Mouse (Mus musculus) layer of hippocampus, postnatal 14 days (tissue): ENCODE data around the gene Ostm1. TPM values are rescaled to one million over a fixed set of nuclear protein-coding genes. Genes with fewer than 3 reads are reported as not detected.

Source experiments
- DNase-seq, 2 experiments: peaks; one replicate each; pipeline ENCODE4 v3.0.0; 2021 to 2022; ENCODE audit warnings: low spot score in 2 of 2, mixed read lengths in 1 of 2
- total RNA-seq, 2 experiments: library from RNA; stranded (reverse); gene quantifications; 2 replicates each; pipeline ENCODE4 v1.2.3; 2021

Gene Ostm1
- total RNA-seq, 2 experiments from 2014 or later = 51.9 to 52.0 TPM

DNA sequence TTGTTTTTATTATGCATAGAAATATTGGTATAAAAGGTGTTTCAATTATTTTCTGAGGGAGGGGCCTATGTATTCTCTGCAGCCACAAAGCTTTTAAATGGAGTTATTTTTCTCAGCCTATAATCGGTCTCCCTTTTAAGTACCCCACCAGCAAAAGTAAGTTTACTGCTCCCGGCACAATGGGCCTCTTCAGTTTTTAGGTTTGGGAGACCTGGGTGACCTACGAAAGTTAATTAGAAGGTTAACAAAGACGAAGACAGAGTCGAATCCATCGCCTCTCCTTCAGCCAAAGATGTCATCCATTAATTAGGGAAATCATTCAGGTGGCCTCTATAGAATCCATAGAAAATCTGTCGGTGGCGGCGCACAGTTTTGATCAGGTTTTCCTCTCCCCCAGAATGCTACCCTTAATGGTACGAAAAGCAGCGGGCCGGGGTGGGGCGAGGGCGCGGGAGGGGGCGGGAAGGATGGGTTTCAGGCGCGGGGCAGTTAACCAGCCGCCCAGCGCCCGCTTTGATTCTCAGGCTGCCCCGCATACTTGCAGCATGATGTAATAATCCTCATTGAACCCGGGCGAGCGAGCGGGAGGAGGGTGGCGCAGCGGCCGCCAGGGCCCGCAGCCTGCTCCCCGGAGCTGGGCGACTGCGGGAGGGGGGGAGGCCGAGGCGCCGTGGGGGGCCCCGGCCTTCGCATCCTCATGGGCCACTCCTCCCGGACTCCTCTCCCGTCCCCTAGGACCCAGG is 30.2 kb downstream of the Ostm1 start:
- DNase-seq = no peak

DNA sequence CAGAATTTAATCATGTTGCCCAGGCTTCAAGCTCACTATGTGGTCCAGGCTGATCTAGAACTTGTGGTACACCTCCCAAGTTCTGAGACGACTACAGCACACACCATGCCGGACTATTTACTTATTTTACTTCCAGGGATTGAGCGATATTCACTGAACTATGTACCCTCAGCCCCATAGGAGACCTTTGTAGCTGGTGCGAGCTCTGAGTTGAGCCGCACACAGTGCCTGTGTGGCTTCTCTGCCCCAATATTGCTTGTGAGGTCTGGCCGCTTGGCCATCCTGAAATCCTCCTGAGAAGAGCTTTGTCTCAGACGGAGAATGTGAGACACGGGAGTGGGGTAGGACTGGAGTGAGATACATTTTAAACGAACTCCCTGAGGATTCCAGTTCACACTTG is 31.1 kb downstream of the Ostm1 start:
- no peak for DNase-seq

DNA sequence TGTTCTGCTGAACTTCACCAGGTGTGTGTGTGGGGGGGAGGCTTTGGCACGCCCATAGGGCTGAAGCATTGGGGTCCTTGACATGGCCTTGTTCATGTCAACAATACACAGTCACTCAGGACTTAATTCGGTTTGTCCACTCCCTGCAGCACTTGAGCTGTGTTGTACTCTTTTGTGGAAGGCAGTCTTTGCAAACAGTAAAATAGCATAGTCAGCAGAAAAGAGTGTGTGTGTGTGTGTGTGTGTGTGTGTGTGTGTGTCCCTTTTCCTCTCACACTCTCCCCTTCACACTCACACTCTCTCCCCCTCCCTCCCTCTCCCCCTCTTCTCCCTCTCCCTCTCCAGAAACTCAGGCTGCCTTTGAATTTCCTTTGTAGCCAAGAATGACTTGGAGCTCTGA is 34.7 kb downstream of the Ostm1 start:
- DNase-seq = no peak

DNA sequence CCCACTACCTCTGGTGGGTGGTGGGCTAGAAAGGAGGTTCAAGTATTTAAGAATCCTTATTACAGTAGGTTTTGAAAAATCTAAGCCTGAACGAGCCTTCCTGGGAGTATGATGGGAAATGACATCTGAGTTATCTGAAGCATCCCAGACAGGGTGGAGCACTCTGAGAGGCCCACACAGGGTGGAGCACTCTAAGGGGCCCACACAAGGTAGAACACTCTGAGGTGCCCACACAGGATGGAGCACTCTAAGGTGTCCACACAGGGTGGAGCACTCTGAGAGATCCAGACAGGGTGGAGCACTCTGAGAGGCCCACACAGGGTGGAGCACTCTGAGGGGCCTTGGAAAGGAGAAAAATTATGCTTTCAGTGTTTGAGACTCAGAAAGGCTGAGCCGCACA is 42.3 kb downstream of the Ostm1 start:
- no peak for DNase-seq

DNA sequence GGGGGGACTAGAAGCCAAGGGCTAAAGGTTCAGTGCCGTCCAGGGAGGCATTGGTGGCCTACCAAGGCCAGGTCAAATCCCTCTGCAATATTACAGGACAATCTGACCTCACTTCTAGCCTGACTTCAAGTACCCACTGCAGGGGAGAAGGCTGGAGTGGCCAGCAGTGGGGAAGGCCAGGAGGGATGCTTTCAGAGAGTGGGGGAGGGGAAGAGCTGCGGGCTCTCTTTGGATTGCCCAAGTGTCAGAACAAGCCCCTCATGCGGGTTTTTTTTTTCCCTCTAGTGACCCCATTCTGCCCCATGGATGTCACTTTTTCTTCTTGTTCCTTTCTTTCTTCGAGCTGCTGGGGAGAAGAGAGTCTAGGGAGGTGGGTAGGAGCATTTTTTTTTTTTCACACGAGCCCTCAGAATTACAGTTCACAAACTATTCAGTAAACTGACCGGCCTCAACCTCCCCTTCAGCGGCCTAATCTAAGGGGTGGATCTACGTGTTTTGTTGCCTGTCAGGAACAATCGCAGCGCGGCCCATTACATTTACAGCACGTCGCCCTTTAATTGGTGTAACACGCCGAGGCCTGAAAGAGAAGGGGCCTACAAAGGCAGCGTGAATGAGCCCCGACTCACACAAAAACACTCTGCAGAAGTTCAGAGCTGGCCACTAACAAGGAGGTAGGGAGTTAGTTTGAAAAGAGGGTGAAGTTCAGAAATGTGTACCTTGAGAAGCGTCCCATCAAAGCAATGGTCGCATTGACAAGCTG is 47.2 kb downstream of the Ostm1 start:
- DNase-seq = no peak

DNA sequence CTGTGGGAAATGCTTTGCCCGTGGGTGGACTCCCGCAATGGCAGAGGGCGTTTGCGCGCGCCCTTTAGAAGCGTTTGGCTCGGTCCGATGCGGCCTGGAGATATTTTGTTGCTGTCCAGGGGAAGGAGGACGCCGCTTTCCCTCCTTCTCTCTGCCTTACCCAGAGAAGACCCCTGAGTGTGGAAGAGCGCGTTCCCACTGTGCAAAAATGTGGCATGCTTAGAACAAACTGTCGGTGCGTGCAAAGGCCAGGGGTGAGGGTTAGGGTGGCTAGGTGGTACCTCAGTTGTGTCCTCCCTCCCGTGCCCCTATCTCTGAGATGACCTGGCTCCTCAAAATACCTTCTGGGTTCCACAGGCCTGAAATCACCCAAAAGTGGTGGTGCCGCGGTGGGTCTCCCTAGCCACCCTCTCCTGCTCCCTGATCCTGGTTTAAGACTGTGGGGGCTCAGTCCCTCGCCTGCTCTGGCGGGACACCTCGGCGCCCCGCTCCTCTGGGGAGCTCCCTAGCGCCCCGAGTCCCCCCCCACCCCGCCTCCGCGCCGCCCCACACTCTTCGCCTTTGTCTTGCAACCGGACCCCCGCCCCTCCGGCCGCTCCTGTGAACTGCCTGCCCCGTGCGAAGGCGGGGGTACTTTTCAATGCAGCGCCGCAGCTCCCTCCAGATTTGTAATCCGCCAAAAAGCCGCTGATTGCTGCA is 48.3 kb downstream of the Ostm1 start:
- DNase-seq = no peak

DNA sequence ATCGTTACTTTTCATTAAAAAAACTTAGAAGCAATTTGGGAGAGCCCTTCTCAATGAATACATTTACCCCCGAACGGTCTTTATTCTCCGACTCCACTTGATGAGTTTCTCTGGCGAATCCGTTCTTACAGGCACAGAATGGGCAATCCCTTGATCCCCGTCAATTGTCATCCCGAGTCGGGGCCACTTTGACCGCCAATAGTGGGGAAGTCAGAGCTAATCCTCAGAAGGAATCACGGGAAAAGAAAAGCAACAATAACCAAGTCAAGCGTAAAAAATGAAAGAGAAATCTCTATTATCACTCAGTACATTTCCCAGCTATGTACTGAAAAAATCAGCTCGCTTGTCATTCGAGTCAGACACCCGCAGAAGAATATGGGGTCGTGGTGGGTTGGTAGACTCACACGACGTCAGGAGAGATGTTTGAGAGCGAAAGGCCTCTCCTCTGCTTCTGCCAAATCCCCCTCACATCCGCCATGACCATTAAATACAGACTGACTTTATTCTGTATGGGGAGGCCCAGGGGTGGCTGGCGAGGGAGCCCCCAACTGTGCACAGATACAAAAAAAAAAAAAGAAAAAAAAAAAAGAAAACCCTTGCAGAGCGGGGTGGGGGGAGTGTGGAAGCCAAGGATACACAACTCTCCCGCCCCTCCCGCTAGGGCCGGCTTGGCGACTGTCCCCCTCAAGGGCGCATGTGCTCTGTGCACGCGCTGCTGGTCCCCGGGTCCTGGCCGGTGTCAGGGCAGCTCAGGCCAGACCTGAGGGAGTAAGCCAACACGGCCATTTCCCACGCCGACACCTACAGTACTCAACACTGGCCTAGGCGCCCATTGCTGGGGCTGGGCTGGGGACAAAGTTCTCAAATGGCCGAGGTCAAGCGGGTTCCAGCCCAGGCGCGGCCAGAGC is 49.1 kb downstream of the Ostm1 start:
- DNase-seq = peak in 1 of 2 experiments; percentile 12

DNA sequence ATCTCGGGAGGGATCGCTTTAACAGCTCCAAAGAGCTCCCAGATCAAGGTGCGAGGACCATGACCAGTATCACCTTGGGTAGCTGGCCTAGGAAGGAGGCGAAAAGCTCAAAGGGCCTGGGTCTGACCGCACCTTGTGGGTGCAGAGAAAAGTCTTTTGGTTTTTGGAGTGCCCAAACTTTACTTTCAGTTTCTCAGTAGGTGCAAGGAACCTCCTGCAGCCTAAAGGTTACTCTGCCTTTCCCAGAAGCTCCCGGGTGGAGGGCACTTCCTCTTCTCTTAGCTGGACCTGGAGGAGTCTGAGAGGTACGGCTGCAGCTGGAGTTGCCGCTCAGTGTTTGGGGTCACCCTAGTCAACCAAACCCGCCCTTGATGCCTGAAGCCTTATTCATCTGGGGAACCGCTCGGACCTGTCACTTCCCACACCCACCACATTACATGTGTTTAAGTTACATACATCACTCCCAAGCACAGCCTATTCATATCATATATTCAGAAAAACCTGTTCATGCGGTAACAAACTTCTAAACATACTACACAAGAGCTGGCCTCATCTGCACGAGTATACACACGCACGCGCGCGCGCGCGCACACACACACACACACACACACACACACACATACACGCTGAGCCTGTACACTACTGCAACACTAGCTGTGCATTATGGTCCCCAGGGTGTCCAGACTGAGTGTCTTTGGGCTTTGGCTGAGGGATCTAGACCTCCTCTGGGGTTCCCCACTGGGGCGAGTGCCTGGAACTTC is 49.9 kb downstream of the Ostm1 start:
- DNase-seq = no peak

DNA sequence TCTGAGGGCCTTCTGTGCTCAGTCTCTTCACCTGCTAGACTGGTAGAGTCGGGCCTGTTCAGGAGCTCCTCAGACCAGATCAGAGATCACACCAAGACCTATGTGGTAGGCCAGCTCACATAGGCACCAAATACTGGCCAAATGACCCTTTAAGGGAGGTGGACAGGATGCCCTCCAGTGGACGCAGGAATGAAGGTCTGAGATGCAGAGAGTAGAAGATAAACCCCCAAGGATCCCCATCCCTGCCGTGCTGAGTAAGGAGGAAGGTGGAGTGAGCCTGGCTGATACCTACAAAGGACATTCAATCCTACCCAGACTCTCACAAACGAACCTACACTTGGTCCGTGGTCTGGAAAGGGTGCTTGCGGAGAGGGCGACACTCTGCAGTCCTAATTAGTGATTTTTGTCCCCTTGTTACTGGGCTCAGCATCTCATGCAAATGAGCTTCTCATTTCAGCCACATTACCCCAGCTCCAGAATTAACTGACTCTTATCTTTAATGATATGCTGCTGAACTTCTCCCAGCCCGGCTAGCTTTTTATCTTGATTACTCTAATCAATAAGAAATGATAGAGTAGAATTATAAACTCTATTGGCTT is 50.6 kb downstream of the Ostm1 start:
- DNase-seq = no peak

DNA sequence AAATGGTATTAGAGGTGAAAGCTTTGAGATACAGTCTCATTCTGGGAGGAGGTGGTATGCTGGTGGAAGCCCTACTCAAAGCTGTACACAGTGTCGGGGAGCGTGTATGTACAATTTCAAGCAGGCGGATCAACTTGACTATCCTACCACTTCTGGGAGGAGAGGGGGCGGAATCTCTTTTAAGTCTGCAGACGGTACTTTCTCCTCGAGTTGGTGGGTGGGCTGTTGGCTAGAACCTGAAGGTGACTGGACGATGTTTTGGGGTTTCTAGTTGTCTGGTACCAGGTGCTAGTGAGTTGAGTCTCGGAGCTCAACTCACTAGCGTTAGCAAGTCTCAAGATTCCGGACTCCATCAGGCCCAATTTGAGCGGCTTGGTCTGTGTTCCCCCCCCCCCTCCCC is 51.4 kb downstream of the Ostm1 start:
- DNase-seq = no peak

DNA sequence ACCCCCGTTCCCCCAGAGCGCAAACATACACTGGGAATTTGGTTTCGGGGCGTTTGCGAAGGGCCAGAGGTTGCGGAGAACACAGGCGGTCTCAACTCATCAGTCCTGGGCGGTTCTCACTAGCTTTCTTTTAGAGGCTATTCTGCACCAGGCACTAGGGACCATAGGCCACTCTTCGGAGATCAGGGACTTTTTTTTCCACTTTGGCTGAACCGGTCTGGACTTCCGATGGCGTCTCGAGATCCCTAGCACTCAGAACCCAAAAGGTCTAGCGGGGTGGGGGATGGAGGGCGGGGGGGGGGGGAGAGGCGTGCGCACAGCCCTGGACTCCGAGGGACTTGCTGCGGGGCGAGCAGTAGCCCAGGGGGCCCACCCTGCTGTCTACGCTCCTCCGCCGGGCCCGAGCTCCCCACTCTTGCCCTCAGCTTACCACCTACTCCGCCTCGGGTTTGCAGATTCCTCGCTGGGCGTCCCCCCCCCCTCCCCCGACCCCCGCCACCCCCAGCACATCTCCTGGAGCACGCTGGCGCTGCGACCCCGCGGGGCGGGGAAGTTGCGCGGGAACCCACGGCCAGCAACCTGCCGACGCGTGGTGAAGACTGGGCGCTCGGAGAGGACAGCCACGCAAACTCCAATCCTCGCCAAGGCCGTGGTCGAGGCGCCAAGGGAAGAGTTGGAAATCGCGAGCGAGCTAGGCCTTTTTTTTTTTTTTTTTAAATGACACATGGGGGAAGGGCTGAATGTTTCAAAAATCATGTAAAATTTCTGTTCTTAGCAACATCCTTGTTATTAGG is 52.1 kb downstream of the Ostm1 start:
- no peak for DNase-seq

DNA sequence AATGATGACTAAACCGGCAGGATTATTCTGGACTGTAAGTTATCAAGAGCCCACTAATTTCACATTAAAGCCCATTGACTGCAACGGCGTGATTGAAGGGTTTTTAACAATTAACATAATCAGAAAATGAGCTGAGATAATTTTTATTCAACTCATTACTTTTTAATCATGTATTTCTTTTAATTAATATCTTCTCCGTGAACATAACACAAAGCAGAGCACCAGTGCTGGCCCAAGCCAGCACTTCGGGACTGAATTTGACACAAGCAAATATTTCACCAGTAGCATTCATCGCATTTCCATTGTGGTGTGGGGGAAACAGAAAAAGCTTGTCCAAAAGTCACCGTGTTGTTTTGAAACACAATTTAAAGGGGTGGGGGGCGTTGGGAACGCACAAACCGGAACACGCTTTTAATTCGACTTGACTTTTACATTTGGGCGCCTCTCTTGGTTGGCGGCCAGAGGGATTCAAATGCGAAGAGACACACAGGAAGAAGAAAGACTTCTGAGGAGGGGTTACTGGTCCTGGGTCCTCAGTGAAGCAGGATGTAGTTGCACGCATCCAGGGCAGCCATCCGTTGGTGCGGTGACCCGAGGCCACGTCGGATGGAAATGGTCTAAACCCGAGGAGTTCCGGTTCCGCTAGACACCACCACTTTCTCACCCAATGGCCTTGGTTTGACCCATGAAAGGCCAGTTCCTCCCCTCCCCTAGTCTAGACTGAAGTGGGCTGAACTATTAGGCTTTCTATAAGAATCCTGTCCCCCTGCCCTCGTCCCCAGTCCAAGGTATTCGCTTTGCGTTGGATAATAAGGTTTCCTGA is 52.9 kb downstream of the Ostm1 start:
- DNase-seq = no peak

DNA sequence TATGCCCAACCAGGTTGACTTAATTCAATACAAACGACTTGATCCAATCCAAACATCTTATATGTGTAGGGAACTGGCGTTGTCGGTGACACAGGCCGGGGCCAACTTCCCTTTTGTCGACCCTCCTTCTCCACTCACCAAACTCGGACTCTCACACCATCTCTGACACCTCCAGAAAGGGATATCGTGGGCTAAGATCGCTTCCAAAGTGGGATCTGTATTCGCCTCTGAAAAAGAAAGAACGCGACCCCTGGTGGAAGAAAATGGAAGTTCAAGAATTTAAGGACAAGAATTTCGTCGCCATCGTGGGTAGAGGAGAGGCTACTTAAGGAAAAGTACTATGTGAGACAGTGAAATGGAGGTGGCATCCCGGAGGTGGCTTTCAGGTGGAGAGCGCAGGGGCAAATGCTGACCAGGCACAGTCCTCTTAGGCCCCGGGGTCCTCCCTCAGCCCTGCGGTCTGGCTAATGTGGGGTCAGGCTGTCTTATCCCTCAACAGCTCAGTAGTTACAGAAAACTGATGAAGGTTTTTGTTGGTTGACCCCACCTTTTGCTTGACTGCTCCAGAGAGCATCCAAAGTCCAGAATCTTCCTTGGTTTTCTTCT is 53.7 kb downstream of the Ostm1 start:
- peak; percentile 24 to 73 for DNase-seq

DNA sequence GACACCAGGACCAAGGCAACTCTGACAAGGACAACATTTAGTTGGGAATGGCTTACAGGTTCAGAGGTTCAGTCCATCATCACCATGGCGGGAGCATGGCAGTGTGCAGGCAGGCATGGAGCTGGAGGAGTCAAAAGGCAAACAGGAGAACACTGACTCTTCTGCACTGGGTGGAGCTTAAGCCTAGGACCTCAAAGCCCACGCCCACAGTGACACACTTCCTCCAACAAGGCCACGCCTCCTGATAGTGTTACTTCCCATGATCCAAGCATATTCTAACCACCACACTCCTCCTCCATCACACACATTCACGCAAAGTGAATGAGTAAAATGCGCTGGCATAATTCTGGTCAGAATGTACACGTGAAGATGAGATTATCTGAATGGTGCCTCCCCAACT is 56.2 kb downstream of the Ostm1 start:
- DNase-seq = no peak

DNA sequence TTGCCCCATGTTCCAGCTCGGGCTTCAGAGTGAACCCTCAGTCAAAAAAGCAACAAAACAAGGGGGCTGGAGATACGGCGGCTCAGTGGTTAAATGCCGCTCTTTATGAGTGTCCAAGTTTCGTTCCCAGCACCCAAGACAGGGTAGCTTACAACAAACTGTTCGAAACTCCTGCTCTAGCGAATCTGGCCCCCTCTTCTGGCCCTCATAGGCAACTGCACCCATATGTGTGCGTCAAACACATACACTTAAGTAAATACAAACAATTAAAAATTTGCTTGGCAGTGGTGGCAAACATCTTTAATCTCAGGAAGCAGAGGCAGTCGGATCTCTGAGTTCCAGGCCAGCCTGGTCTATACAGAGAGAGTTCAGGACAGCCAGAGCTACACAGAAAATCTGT is 60.0 kb downstream of the Ostm1 start:
- DNase-seq = no peak

DNA sequence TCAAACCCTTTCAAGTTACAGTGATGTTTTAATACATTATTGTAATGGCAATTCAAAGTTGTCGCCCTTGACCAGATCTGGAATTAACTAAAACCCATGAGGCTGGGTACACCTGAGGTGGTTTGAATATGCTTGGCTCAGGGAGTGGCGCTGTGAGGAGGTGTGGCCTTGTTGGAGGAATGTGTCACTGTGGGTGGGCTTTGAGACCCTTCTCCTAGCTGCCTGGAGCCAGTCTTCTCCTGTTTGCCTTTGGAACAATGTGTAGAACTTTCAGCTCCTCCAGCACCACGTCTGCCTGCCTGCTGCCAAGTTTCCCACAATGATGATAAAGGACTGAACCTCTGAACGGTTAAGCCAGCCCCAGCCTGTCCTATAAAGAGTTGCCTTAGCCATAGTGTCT is 62.7 kb downstream of the Ostm1 start:
- no peak for DNase-seq

DNA sequence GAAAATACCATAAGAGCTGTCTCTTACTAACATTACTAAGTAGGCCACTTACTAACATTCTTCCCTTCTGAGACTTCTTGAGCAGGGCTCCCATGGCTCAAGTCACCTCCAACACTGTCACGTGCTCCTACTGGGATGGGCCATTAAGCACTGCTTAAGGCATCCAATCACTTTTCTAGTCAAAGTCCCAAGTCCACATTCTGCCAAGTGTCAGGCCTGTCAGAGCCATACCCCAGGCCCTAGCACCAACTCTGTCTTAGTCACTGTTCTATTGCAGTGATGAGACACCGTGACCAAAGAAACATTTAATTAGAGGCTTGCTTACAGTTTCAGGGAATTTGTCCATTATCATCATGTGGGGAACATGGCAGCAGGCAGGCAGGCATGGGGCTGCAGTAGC is 78.3 kb downstream of the Ostm1 start:
- no peak for DNase-seq

DNA sequence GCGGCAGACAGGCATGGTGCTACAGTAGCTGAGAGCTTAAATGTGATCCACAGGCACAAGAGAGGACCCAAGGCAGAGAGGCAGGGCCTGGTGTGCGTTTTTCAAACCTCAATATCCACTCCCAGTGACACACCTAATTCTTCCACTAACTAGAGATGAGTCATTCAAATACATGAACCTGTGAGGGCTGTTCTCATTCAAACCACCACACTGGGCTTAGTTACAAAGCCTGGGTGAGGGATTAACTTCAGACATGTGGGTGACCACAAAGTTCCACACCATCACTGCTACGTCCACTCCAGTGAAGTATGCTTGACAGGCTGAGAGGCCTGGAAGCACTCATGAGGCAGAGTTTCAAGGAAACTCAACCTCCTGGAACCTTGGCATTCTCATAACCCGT is 86.3 kb downstream of the Ostm1 start:
- no peak for DNase-seq
